Mouse (Mus musculus) myocyte (in vitro differentiated cells): ENCODE results near the gene Abcf2.

ENCODE experiments used
- CEBPB ChIP-seq: IDR thresholded peaks from 2 replicates; pipeline ENCODE4 v1.6.1; 2011; ENCODE audit warnings: mild to moderate bottlenecking, moderate library complexity; ENCODE audit not compliant: poor library complexity, insufficient read depth, severe bottlenecking
- E2F4 ChIP-seq: IDR thresholded peaks from one replicate; pipeline ENCODE4 v1.6.1; 2011; ENCODE audit warnings: mild to moderate bottlenecking, control low read depth, moderate library complexity; ENCODE audit not compliant: insufficient read depth
- MAX ChIP-seq: IDR thresholded peaks from one replicate; pipeline ENCODE4 v1.6.1; 2011; ENCODE audit warnings: low read depth, mild to moderate bottlenecking, control low read depth
- MYOD1 ChIP-seq, 3 experiments: IDR thresholded peaks; one replicate each; pipeline ENCODE4 v1.6.1; 2011; ENCODE audit warnings: control low read depth in 2 of 3, low read depth in 2 of 3, mild to moderate bottlenecking in 2 of 3, moderate library complexity in 1 of 3; ENCODE audit not compliant: insufficient read length in 2 of 3, control insufficient read depth in 1 of 3
- MYOG ChIP-seq, 3 experiments: IDR thresholded peaks; one replicate each; pipeline ENCODE4 v1.6.1; 2011; ENCODE audit warnings: control low read depth in 2 of 3, low read depth in 2 of 3, mild to moderate bottlenecking in 2 of 3; ENCODE audit not compliant: insufficient read length in 2 of 3, control insufficient read depth in 1 of 3, insufficient read depth in 1 of 3
- POLR2A ChIP-seq: IDR thresholded peaks from one replicate; pipeline ENCODE4 v1.6.1; 2011; ENCODE audit warnings: low read depth, mild to moderate bottlenecking, control low read depth, moderate library complexity; ENCODE audit not compliant: insufficient read length
- POLR2AphosphoS2 ChIP-seq: IDR thresholded peaks from one replicate; pipeline ENCODE4 v1.6.1; 2011; ENCODE audit warnings: low read depth, control low read depth; ENCODE audit not compliant: insufficient read length
- TCF12 ChIP-seq: IDR thresholded peaks from one replicate; pipeline ENCODE4 v1.6.1; 2011; ENCODE audit warnings: mild to moderate bottlenecking, control low read depth; ENCODE audit not compliant: poor library complexity, insufficient read depth, severe bottlenecking
- TCF3 ChIP-seq: IDR thresholded peaks from one replicate; pipeline ENCODE4 v1.6.1; 2011; ENCODE audit warnings: low read depth, control low read depth; ENCODE audit not compliant: insufficient read length
- USF1 ChIP-seq: IDR thresholded peaks from one replicate; pipeline ENCODE4 v1.6.1; 2011; ENCODE audit warnings: low read depth, mild to moderate bottlenecking, control low read depth, moderate library complexity

GRCm38 (mm10) chr5:24597901-24598569 is 20.8 kb upstream of the Abcf2 start:
- TF ChIP-seq E2F4 (no peak), POLR2A (no peak), TCF3 (no peak), POLR2AphosphoS2 (peak; percentile 65), MYOG (IDR thresholded peaks at IDR 0.05; ENCODE audit: control insufficient read depth in 1 of 3, insufficient read depth in 1 of 3, insufficient read length in 2 of 3, low read depth in 2 of 3) (no peak), USF1 (no peak), MAX (no peak), TCF12 (no peak), CEBPB (no peak), MYOD1 (IDR thresholded peaks at IDR 0.05; ENCODE audit: control insufficient read depth in 1 of 3, insufficient read length in 2 of 3, low read depth in 2 of 3) (no peak)
